Mouse (Mus musculus): ENCODE data around the gene Ctnnbip1.

- TF ChIP-seq CTCF (IDR thresholded peaks at IDR 0.05; ENCODE audit: control insufficient read depth, insufficient read depth, insufficient read length) = no peak
- TF ChIP-seq MYOG (IDR thresholded peaks at IDR 0.05; ENCODE audit: control insufficient read depth, extremely low read depth, insufficient read length) = no peak
- no peak for TF ChIP-seq CEBPB (IDR thresholded peaks at IDR 0.05; ENCODE audit: low read depth)
- TF ChIP-seq MYOD1 (IDR thresholded peaks at IDR 0.05; ENCODE audit: control insufficient read depth, insufficient read length, low read depth) = no peak
- TF ChIP-seq USF1 (IDR thresholded peaks at IDR 0.05; ENCODE audit: low read depth) = no peak
- TF ChIP-seq MAX (IDR thresholded peaks at IDR 0.05) = no peak
- TF ChIP-seq FOSL1 (IDR thresholded peaks at IDR 0.05; ENCODE audit: insufficient read depth, low read length, poor library complexity, severe bottlenecking) = no peak
These were observed 53.2 kb downstream of the Ctnnbip1 start for GRCm38 (mm10) chr4:149571209-149571608.

All from C2C12 (cell line).